Mouse (Mus musculus) heart, embryonic 10.5 days (tissue): Measurements from ENCODE around the gene Nxph1. TPM values are rescaled to one million over a fixed set of nuclear protein-coding genes. Genes with fewer than 3 reads are reported as not detected.

Experiments
- DNase-seq: peaks from one replicate; pipeline ENCODE4 v3.0.0-alpha.2; 2017; ENCODE audit warnings: low spot score
- H3K27ac ChIP-seq: fragments of 300-500 bp; sonication (generic); 2 replicates; pipeline ENCODE4 v1.5.1; 2016; ENCODE audit warnings: mild to moderate bottlenecking
- H3K27me3 ChIP-seq: fragments of 300-500 bp; sonication (generic); 2 replicates; pipeline ENCODE4 v1.6.1; 2016; ENCODE audit warnings: mild to moderate bottlenecking; ENCODE audit not compliant: poor library complexity, insufficient read depth, severe bottlenecking
- H3K36me3 ChIP-seq: fragments of 300-500 bp; sonication (generic); 2 replicates; pipeline ENCODE4 v1.6.1; 2016; ENCODE audit warnings: mild to moderate bottlenecking, moderate library complexity
- H3K4me1 ChIP-seq: fragments of 300-500 bp; sonication (generic); 2 replicates; pipeline ENCODE4 v1.6.1; 2016; ENCODE audit warnings: mild to moderate bottlenecking
- H3K4me3 ChIP-seq: fragments of 300-500 bp; sonication (generic); 2 replicates; pipeline ENCODE4 v1.5.1; 2016; ENCODE audit warnings: mild to moderate bottlenecking, moderate library complexity
- H3K9me3 ChIP-seq: fragments of 300-500 bp; sonication (generic); 2 replicates; pipeline ENCODE4 v1.6.1; 2016; ENCODE audit warnings: mild to moderate bottlenecking, moderate library complexity
- WGBS: fragments of 180-500 bp; shearing (Covaris S2); methylation state at CpG from one replicate; pipeline ENCODE4 v1.1.7; 2016; 5-methylcytosine and 5-hydroxymethylcytosine counted together
- polyA plus RNA-seq: library from polyadenylated mRNA; unstranded; fragments of >200 nt; fragmentation: Nextera tagmentation; extraction: Ambion mirVana; gene quantifications from 2 replicates; pipeline ENCODE4 v1.2.1, GENCODE M21; 2016

Nxph1 gene
- polyA plus RNA-seq, 1 experiment from 2014 or later = not detected

DNA sequence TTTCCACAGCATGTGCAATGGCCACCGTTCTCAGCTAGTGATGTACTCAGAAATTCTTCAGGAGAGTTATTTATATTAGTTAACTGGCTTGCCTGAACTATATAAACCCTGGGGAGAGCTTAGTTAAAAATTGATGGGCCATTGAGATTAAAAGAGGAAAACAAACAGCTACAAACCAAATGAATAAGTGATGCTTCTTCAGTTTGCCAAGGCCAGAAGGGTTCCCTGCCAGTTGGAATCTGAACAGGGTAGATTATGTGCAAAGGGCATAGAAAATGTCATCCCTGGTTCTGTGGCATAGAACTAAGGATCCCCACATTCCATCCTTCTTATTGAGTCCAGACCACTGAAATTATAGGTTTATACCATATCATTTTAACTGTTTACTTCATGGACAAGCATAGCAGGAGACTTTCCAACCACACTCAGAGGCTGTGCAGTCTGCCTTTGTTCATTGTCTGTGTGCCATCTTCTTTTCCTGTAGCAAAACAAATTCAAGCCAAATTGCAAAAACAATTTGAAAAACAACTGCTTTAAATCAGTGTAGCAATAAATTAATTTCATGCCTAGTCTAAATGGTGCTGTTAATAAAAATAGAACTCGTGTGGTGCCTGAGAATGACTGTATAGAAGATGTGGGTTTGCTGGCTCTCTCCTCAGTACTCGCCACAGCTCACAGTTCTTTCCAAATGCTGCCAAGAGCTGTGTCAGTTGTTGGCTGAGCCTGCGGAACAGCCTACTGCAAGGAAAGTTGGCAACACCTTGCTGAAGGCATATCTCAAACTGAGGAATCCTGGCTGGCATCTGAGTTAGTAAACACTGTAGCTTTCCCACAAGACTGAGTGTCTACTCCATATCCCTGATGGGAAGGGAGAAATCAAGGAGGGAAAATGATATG, 129.8 kb downstream of the Nxph1 start:
- Histone ChIP-seq H3K9me3 (no peaks in the 10 kb centered on the region), H3K27me3 (no peaks in the 10 kb centered on the region), H3K4me1 (no peaks in the 10 kb centered on the region), H3K36me3 (no peaks in the 10 kb centered on the region), H3K27ac (no peak overlapping the region), H3K4me3 (no peak overlapping the region)
- WGBS = 60% methylated on average over 4 of the region's 4 CpGs
- DNase-seq = no peak

DNA sequence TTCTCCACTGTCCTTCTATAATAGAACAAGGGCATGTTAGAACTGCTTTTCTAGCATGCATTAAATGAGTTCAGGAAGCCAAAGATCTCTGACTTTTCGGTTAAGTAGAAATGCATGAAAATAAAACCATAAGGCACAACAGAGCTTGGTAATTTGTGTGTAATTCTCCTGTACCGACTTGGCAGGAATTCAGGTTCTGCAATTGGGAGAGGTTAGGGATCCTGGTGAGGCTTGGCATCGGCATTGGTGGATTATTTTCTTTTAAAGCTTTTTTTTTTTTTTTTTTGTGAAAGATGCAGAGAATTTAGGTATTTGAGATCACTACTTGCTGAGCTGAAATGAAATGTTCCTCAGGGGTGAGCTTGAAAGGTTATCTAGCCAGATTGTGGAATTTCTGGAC, 135.6 kb downstream of the Nxph1 start:
- no peak overlapping the region for H3K4me3 ChIP-seq
- H3K27me3 ChIP-seq = no peaks in the 10 kb centered on the region
- H3K4me1 ChIP-seq = no peaks in the 10 kb centered on the region
- no peak overlapping the region for H3K27ac ChIP-seq
- no peaks in the 10 kb centered on the region for H3K36me3 ChIP-seq
- DNase-seq = no peak
- H3K9me3 ChIP-seq = no peaks in the 10 kb centered on the region
- 69% methylated on average over 3 of the region's 3 CpGs for WGBS

DNA sequence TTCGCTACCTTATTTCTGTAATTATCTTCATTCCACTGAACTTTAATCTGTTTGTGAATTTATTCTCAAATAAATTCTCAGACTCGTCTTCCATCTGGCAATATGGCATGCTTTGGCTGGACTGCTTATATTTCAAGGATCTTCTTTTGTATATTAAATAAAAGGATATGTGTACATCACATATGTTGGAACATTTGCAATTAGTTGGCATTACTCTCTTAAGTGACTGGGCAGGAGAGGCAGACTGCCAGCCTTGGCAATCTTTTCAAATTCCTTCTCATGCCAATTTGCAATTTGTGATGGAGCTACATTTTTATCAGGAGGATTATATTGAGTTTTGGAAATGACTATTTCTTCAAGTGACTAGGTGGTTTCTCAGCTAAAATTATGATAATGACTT, 149.1 kb downstream of the Nxph1 start:
- no peak for DNase-seq
- H3K27me3 ChIP-seq = no peaks in the 10 kb centered on the region
- H3K36me3 ChIP-seq = no peaks in the 10 kb centered on the region
- H3K27ac ChIP-seq = no peak overlapping the region
- H3K9me3 ChIP-seq = no peaks in the 10 kb centered on the region
- no peak overlapping the region for H3K4me3 ChIP-seq
- no peaks in the 10 kb centered on the region for H3K4me1 ChIP-seq
- 86% methylated on average over 2 of the region's 2 CpGs for WGBS

DNA sequence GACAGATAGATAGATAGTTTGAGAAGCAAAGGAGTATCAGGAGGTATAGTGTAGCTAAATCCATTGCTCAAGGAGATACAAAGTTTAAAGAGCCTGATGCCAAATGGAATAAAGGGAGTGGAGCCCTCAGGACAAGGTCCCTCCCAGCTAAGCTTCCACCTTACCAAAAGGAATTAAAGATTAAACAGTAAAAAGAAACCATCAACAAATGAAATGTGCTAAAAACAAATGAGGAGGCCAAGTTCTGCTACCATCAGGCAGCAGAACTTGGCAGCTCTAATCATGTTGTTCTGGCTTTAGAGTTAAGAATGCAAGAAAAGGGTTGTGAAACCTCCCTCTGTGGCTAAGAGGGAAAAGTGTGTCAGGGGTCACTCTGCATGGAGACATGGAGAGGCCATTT, 159.1 kb downstream of the Nxph1 start:
- H3K9me3 ChIP-seq = no peaks in the 10 kb centered on the region
- DNase-seq = no peak
- no peaks in the 10 kb centered on the region for H3K27me3 ChIP-seq
- no peak overlapping the region for H3K4me3 ChIP-seq
- H3K4me1 ChIP-seq = no peaks in the 10 kb centered on the region
- no peak overlapping the region for H3K27ac ChIP-seq
- no peaks in the 10 kb centered on the region for H3K36me3 ChIP-seq

DNA sequence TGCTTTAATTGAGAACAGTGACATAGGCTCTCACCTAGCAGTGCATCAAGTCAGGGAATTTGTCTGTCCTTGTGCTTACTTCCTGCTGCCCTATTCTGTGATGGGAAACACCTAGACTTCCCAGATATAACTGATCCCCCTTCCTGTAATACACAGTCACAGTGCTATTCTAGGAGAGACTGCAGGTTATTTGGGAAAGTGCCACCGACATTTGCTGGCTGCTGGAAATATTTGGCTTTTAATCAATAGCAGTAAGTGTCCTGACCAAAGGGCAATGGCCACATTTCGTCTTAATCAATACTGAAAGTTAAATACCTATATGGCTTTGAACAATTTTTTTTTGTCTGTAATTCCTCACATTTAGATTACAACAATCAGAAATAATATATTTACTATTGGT, 170.9 kb downstream of the Nxph1 start:
- WGBS = 67% methylated on average over 2 of the region's 2 CpGs
- Histone ChIP-seq H3K4me1 (no peaks in the 10 kb centered on the region), H3K27me3 (no peaks in the 10 kb centered on the region), H3K9me3 (no peaks in the 10 kb centered on the region), H3K27ac (no peak overlapping the region), H3K36me3 (no peaks in the 10 kb centered on the region), H3K4me3 (no peak overlapping the region)
- no peak for DNase-seq

- no peak overlapping the region for H3K27ac ChIP-seq
- H3K4me1 ChIP-seq = no peaks in the 10 kb centered on the region
- no peaks in the 10 kb centered on the region for H3K36me3 ChIP-seq
- H3K27me3 ChIP-seq = no peaks in the 10 kb centered on the region
- H3K9me3 ChIP-seq = no peaks in the 10 kb centered on the region
- WGBS = 87% methylated on average over 12 of the region's 12 CpGs
- no peak for DNase-seq
- no peak overlapping the region for H3K4me3 ChIP-seq
Measured at GRCm38 (mm10) chr6:9124321-9124914, 176.2 kb downstream of the Nxph1 start.

DNA sequence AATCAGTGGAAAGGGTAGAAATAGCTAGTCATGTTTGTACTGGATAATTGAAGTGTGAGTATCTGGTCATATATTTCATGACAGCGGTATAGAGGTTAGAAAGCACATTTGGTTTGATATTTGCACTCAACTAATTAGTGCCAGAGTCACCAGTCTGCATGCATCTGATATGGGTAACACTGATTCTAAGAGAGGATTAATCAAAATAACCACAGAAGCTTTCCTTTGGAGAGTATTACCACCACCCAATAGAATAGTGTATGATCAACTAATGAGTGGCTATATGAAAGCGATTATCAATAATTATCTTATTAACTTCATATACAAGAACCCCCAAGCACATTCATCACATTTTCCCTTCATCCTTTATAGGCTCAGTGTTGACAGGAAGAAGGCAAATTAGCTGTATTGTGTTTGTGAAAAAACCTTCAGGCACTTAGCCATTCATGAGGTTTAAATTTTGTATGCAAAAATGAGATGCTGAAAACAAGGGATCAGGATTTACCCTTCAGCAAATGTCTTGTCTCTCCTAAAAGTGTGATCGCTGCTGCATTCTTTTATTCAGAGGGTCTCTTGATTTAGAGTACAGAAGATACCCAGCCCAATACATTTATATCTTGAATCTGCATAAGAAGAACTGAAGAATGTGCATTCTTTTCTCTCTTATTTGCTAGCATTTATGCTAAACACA, 185.5 kb downstream of the Nxph1 start:
- H3K4me1 ChIP-seq = no peaks in the 10 kb centered on the region
- no peak overlapping the region for H3K27ac ChIP-seq
- DNase-seq = no peak
- no peaks in the 10 kb centered on the region for H3K27me3 ChIP-seq
- no peak overlapping the region for H3K4me3 ChIP-seq
- no peaks in the 10 kb centered on the region for H3K36me3 ChIP-seq
- 71% methylated on average over 3 of the region's 3 CpGs for WGBS
- no peaks in the 10 kb centered on the region for H3K9me3 ChIP-seq

DNA sequence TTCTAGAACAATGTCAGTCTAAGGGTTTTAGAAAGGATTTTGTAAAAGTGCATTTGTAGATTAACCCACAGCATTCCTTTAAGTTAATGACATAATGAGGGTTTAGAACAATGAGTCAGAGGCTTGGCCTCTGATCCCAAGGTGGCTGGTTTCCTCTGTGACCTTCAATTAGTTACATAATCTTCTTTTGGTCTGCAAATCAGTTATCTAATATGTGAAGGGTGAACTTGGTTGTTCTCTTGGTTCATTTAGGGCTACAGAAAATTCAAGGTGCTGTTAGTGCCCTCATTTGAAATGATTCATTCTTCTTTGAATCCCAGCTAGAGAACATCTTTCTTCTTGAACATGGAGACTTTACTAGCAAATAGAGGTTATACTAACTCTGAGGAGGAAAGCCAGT, 199.7 kb downstream of the Nxph1 start:
- H3K27me3 ChIP-seq = no peaks in the 10 kb centered on the region
- no peak overlapping the region for H3K4me3 ChIP-seq
- H3K9me3 ChIP-seq = no peaks in the 10 kb centered on the region
- no peak overlapping the region for H3K27ac ChIP-seq
- no peaks in the 10 kb centered on the region for H3K4me1 ChIP-seq
- no peak for DNase-seq
- no peaks in the 10 kb centered on the region for H3K36me3 ChIP-seq

GRCm38 (mm10) chr6:9149791-9150190, 201.6 kb downstream of the Nxph1 start:
- WGBS = 62% methylated on average over 1 of the region's 1 CpGs
- H3K9me3 ChIP-seq = no peaks in the 10 kb centered on the region

GRCm38 (mm10) chr6:9159191-9159590, 211.0 kb downstream of the Nxph1 start:
- DNase-seq = no peak
- Histone ChIP-seq H3K4me1 (no peaks in the 10 kb centered on the region), H3K27me3 (no peaks in the 10 kb centered on the region), H3K9me3 (no peaks in the 10 kb centered on the region), H3K36me3 (no peaks in the 10 kb centered on the region), H3K27ac (no peak overlapping the region), H3K4me3 (no peak overlapping the region)
- 77% methylated on average over 2 of the region's 2 CpGs for WGBS

More at GRCm38 (mm10) chr6:9149791-9150190, 201.6 kb downstream of the Nxph1 start:
- Histone ChIP-seq H3K4me3 (no peak overlapping the region), H3K4me1 (no peaks in the 10 kb centered on the region), H3K27me3 (no peaks in the 10 kb centered on the region), H3K36me3 (no peaks in the 10 kb centered on the region), H3K27ac (no peak overlapping the region)
- DNase-seq = no peak

DNA sequence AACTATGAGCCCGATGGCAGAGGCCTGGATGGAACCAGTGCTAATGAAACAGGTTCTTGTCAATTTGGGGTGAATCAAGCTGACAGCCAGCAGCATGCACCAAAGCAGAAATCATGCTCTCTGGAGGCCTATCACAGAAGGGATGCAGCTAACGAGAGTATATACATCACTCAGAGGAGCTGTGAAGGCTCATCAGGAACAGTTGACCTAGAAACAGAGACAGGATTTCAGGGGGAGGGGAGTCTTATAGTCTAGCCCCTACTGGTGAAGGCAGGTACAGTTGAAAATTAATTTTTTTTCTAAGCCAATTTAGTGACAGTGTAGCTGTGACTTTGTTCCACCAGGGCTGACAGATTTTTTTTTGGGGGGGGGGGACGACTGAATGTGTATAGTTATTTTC, 234.2 kb downstream of the Nxph1 start:
- DNase-seq = no peak
- Histone ChIP-seq H3K4me3 (no peak overlapping the region), H3K9me3 (no peaks in the 10 kb centered on the region), H3K27me3 (no peaks in the 10 kb centered on the region), H3K36me3 (no peaks in the 10 kb centered on the region), H3K27ac (no peak overlapping the region), H3K4me1 (no peaks in the 10 kb centered on the region)
- whole genome bisulfite sequencing = 63% methylated on average over 3 of the region's 3 CpGs

DNA sequence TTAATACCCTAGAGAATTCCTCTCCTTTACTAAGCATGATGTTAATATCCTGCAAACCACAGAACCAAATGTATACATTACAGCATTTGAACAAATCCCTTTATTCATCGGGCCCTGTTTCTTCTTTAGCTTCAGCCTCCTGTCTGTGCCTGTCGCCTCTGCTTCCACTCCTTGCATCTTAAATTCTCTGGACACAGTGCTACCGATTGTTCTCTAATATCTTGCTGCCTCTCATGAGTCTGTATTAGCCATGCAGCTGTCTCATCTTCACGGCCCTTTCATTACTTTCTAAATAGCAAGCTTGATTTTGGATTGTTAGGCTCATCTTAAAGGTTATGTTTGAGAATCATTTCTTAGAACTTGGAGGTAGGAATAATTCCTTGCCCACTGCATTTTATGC, 262.5 kb downstream of the Nxph1 start:
- DNase-seq = no peak
- 81% methylated on average over 4 of the region's 4 CpGs for WGBS
- H3K4me1 ChIP-seq = no peaks in the 10 kb centered on the region

DNA sequence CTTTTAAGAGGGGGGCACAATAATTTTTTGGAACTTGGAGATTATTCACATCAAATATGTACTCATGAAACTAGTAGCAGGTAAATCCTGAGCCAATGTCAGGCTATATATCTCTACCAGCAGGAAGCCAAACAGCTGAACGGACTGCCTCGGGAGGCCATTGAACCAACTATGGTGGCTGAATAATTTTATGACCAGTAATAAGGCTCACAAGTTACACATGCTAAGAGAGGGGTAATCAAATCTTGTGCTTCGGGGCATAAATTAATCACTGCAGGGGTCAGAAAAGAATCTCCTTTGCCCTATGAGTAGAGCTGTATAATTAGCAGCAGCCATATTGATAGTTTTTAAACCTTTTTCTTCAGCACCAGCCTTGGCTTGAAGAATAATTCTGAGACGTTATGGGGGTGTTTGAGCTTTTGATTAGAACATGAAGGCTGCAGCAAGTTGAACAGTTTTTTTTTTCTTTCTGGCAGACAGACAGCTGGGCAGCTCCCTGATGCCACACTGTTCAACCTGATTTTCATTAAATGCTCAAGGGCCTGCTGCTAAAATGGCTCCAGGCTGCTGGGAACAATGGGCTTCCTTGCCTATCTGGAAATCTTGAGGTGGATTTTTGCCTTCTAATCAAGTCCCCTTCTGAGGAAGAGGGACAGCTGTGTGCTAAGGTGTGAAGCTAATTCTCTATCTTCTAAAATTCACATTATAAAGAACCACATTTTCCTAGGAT, 272.7 kb downstream of the Nxph1 start:
- no peaks in the 10 kb centered on the region for H3K9me3 ChIP-seq
- WGBS = 73% methylated on average over 4 of the region's 4 CpGs
- DNase-seq = no peak
- no peak overlapping the region for H3K4me3 ChIP-seq
- no peaks in the 10 kb centered on the region for H3K27me3 ChIP-seq
- H3K36me3 ChIP-seq = no peaks in the 10 kb centered on the region
- no peaks in the 10 kb centered on the region for H3K4me1 ChIP-seq
- no peak overlapping the region for H3K27ac ChIP-seq

More for the DNA sequence above, 262.5 kb downstream of the Nxph1 start:
- H3K27ac ChIP-seq = no peak overlapping the region
- H3K9me3 ChIP-seq = no peaks in the 10 kb centered on the region
- H3K4me3 ChIP-seq = no peak overlapping the region
- H3K36me3 ChIP-seq = no peaks in the 10 kb centered on the region
- H3K27me3 ChIP-seq = no peaks in the 10 kb centered on the region
